Mouse (Mus musculus) heart, postnatal 10 days (tissue): ENCODE results near the gene Nptxr. TPM values are rescaled to one million over a fixed set of nuclear protein-coding genes. Genes with fewer than 3 reads are reported as not detected.
A peak's percentile ranks its signal among the peaks of the same experiment; 100 is the strongest.

Experiments
- DNase-seq, 2 experiments: peaks; one replicate each; pipeline ENCODE4 v3.0.0; 2021
- intact Hi-C: fragments of 180-260 bp; cut with DNase I; formaldehyde crosslinking; loops from one replicate; pipeline ENCODE4 v1.15.1; 2025
- total RNA-seq, 2 experiments: library from RNA; stranded (reverse); gene quantifications; 2 replicates each; pipeline ENCODE4 v1.2.3; 2021

Gene Nptxr
- total RNA-seq, 2 experiments from 2014 or later = 3.8 to 4.1 TPM

DNA sequence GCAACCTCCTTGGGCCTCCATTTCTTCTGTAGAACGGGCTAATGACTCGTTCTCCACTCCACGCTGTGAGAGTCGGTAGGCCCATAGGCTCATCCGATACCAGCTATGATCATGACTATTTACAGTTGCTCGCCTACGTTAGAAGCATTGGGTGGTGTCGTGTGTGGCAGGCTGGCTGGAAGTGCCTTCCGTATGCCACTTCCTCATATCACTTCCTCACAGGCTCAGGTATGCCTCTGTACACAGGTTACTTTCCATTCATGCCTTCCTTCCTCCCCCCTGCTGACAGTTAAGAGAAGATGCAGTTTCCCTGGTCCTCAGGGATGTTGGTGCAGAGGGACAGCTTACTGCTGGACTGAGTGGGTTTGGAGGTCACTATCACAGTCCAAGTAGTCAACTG lies 11.5 kb downstream of the Nptxr start:
- intact Hi-C loops = no loop called here
- DNase-seq = no peak

GRCm38 (mm10) chr15:79792455-79792854 lies 12.1 kb downstream of the Nptxr start:
- intact Hi-C loops = no loop called here
- no peak for DNase-seq

- intact Hi-C loops = no loop called here
- peak; percentile 72 to 82 for DNase-seq
Measured at GRCm38 (mm10) chr15:79791502-79791901, 13.1 kb downstream of the Nptxr start.

GRCm38 (mm10) chr15:79790905-79791304 lies 13.7 kb downstream of the Nptxr start:
- intact Hi-C loops = no loop called here
- DNase-seq = no peak

DNA sequence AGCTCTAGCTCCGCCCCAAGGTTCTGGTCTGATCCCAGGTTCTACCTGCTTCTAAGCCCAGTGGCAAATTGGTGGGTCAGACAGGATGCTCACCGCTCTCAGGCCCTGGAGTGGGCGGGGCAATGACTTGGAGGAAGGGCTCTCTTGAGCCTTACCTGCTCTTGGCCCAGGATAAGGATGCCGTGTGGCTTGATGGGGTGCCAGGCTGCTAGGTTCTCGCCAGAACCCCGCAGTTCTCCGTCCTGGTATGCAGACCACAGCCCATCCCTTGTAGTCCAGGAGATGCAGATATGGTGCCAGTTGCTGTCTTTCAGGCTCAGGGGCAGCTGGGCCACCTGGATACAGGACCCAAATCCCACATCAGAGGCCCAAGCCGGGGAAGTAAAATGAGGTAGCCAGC lies 14.5 kb downstream of the Nptxr start:
- intact Hi-C loops = no loop called here
- DNase-seq = no peak

- DNase-seq = no peak
Measured at GRCm38 (mm10) chr15:79787815-79788214, 16.8 kb downstream of the Nptxr start.

GRCm38 (mm10) chr15:79785056-79785455 lies 19.5 kb downstream of the Nptxr start:
- intact Hi-C loops = no loop called here
- no peak for DNase-seq

More at GRCm38 (mm10) chr15:79787815-79788214, 16.8 kb downstream of the Nptxr start:
- intact Hi-C loops = no loop called here

DNA sequence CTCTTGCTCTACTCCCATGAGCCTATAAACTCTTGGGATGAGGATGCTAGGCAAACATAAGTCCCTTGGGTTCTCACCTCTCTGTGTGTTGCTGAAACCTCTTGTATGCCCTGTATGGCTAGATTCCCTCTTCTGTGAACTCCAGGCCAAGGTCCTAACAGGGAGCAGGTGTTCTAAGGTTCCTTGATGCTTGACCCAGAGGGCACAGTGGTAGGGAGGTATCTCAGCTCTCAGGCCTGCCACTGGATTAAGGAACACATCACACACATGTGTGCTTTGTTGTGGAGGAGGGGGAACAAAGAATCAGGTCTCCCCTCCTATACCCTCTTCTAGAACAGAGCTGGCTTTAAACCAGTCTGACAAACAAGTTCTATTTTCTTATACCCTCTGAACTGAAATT lies 26.8 kb downstream of the Nptxr start, which contains the start of gene Dnal4:
Gene Dnal4, minus strand, starts transcription at position 101 of the 400 bp plus-strand sequence.
- intact Hi-C loops = no loop called here
- no peak for DNase-seq

DNA sequence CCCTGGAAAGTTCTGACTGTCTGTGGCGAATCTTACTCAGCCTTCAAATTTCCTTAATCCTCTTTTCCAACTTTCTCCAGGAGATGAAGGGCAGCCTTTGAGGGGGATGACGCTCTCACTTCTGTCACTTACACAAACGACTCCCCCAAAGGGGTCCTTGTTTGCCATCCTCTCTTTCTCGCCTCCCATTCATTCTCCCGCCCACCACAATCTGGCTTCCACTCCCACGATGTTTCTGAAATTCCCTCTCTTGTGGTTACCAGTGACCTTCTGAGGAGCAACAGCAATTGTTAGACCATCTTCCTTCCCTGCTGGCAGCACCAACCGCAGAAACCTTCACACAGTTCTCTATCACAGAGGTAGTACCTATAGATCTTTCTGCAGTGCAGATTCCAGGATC lies 28.9 kb downstream of the Nptxr start:
- no peak for DNase-seq
- intact Hi-C loops = no loop called here

- intact Hi-C loops = no loop called here
- DNase-seq = peak; percentile 99
Measured at GRCm38 (mm10) chr15:79774117-79775027, 30.2 kb downstream of the Nptxr start.

DNA sequence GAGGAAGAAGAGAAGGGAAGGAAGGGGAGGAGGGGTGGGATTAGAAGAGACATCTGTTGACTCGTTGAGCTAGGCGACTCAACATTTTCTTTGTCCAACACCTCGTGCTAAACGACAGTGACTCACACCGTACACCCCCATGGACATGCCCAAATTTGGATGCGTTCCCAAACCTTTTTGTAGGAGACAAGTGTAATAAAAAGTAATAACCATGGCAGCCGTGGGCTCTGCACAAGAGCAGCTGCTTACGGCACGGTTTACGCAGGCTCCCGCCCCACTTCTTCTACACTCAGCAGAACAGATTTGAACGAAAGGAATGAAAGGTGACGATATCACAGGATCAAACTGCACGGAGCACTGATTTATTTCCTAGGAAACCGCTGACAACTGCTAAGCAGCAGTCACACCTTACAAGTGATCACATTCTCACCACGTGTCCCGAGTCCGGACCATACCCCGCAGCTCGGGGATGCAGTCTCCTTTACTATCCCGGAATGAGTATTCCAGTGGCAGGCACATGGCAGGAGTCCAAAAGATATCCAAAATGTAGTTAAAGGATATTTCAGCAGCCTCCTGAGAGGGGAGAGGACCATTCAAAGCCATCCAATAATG lies 33.8 kb downstream of the Nptxr start:
- DNase-seq = no peak
- intact Hi-C loops = no loop called here

DNA sequence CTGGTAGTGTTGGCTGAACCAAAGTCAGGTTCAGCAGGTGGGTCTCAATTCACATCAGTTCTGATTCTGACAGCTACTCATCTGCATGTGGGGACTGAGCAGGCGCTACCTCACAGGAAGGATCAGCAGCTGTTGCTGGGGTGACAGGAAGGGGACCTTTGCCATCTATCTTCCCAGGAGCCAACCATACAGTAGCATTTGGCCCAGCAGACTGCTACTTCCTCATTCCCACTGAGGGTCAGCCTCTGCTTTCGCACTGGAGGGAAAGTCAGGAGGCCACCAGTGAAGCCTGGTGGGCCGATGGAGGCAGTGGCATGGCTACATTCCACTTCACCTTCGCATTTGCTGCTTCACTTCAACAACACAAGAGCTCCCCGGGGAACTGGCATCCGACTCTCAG lies 36.3 kb downstream of the Nptxr start:
- DNase-seq = no peak
- intact Hi-C loops = no loop called here

DNA sequence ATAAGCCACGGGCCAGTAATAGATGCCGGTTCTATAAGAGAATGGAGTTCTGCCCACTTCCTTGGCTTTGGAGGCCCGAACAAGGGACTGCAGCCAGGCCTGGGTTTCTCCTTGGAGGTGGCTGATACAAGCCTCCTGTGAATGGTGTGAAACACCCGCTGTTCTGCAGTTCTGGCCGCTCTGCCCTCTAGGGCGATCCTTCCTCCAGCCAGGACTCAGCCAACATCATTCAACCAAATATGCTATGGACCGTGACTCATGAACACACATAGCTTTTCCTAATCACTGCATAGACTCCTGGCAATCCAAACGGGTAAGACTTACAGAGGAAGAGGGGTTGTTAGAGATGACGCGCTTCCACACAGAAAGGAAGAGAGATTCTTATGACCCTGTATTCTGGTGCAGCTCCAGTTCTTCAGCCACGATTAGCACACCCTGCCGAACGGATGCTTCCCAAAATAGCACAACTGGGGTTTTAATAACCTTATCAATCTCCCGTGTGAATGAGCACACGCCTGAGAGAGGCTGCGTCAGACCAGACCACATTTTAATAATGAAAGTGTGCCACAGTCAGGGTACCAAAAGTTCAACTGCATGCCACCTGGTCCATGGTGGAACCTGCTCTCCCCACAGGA lies 37.1 kb downstream of the Nptxr start:
- intact Hi-C loops = no loop called here
- DNase-seq = peak in 1 of 2 experiments; percentile 42

- intact Hi-C loops = no loop called here
- no peak for DNase-seq
Measured at GRCm38 (mm10) chr15:79766586-79767071, 37.9 kb downstream of the Nptxr start.

- intact Hi-C loops = no loop called here
- no peak for DNase-seq
Measured at GRCm38 (mm10) chr15:79766168-79766567, 38.4 kb downstream of the Nptxr start.

DNA sequence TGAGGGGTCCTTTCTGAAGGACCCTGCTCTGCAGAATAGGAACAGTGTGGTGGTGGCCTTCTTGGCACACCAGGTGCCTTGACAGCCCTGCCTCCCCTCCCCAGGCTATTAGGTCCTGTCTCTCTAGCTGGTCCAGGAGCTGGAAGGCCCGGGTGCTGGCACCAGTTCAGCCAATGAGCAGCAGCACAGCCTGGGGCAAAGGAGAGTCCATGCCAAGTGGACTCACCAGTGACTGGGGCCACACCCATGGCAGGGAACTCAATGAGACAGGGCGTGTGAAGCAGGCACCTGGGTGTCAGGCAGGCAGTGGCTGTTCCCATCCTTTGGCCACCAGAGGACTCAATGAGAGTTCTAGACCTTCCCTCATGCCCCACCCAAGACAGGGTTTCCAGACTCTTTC lies 39.2 kb downstream of the Nptxr start:
- intact Hi-C loops = no loop called here
- peak in 1 of 2 experiments; percentile 47 for DNase-seq

DNA sequence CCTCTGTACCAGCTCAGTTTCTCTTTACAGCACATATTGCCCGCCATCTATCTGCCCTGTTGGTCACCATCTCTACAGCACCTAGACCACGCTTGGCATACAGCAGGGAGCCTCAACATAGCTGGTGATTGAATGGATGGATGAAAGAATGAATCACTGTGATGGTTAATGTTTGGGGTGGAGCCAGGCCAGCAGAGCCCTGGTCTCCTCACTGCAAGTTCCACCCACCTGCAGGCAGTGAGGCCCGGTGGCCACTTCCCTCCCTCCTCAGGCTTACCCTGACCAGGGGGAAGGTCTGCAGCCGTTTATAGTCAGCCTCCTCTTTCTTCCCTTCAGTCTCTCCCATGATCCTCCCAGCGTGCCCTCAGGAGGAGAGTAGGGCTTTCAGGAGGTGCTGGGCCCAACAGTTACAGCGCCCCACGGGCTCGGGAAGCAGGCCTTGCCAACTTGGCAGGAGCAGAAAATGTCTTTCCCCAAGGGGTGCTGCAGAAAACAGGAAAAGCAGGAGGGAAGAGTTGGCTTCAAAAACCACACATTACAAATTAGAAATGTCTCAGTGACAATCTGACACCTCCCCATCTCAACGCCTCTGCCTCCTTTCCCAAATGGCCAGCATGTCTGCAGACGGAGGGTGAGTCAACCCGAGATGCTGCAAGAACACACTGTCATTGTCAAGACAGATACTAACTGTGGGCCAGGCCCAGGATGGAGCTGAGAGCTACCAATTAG lies 39.9 kb downstream of the Nptxr start:
- intact Hi-C loops = no loop called here

GRCm38 (mm10) chr15:79763601-79764246 lies 40.8 kb downstream of the Nptxr start:
- intact Hi-C loops = no loop called here
- no peak for DNase-seq

More for the DNA sequence above, 39.9 kb downstream of the Nptxr start:
- no peak for DNase-seq

DNA sequence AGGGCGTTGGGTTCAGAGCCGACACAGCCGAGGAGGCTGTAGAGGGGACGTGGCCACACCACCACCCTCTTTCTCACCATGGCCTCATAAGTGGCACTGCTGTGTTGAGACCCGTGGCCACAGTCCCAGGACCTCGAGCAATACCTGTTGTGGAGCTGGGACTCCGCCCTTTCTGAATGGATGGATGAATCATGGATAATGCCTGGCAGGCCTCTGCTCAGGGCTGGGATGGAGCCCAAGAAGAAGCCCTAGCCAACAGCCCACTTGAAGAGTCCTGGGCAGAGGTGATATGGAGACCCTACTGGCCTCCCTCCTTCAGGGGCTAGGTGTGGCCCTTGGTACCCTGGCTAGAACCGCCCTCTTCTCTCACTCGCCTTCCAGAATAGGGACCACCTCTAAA lies 41.6 kb downstream of the Nptxr start:
- intact Hi-C loops = no loop called here
- DNase-seq = no peak

GRCm38 (mm10) chr15:79760956-79761355 lies 43.6 kb downstream of the Nptxr start:
- intact Hi-C loops = no loop called here
- no peak for DNase-seq
